Mouse (Mus musculus) kidney, adult 11 months (tissue): ENCODE results near the gene Tnip3.

Experiments used
- DNase-seq: peaks from one replicate; pipeline ENCODE4 v3.0.0; 2022

Tnip3 gene

GRCm38 (mm10) chr6:65585333-65586053 lies 60.4 kb downstream of the Tnip3 start:
- DNase-seq, result no peak

DNA sequence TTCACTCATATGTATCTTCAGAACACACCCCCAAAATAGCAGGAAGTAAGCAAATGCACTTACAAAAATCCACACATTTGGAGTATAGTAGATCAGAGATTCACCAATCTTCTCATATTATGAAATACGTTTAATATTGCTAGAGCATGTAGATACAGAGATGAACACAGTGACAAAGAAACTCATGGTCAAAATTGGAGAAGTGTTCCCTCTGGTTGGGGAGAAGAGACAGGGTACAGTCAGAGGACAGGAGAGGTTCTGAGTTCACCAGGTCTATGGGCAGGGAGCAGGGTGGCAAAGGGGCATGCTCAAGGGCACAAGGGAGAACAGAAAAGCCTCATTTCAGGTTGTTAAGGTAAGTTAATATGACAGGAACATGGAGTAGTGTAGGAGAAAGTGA lies 63.7 kb downstream of the Tnip3 start:
- DNase-seq, result no peak

DNA sequence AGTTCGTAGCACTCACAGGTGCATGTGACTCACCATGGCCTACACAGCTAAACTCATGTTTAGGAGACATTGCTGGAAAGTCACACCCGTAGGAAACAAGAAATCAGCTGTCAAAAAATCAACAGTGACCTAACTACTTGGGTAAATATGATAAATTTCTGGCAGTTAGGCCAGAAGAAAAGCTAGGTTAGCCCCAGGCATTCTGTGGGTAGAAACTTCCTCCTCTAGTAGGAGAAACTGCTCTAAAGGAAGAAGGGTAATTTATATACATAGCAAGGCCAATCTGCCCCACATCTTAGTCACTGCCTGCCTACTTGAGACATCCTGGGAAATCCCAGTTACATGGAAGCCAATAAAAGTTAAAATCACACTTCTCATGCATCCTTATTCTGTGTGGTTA lies 64.9 kb downstream of the Tnip3 start:
- no peak for DNase-seq

DNA sequence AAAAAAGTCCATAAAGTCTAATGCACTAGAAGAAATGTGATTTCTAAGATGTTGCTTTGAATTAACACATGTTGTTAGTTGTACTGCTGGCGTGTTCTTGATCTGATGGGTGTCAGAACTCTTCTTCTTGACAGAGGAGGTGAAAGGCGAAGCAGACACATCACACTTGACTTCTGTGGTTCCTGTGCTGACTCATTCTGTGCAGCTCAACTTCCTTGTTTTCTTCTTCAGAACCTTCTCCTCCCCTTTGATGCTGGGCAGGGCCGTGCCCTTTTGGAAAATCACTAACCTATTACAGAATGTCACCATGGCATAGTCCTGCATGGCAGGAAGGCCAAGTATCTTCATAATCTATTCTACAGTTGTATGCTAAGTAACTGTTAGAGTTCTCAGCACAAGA lies 69.1 kb downstream of the Tnip3 start:
- peak; percentile 7 for DNase-seq

DNA sequence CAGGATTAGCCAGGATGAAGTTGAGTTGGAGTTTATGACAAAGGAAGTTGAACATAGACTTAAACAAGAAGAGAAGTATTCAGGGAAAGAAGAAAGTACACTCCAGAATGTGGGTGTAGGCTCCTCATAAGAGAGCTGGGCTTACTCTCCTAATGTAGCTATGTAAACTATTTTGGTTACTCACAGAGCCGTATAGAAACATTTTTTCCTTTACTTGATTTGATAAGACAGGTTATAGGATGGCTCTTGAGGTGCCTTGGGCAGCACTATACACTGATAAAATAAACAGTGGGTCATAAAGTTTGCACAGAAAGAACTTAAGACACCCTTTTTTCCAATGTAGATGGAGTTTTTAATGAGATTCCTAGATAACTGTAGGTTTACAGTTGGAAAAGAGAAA lies 70.3 kb downstream of the Tnip3 start:
- DNase-seq, result no peak

DNA sequence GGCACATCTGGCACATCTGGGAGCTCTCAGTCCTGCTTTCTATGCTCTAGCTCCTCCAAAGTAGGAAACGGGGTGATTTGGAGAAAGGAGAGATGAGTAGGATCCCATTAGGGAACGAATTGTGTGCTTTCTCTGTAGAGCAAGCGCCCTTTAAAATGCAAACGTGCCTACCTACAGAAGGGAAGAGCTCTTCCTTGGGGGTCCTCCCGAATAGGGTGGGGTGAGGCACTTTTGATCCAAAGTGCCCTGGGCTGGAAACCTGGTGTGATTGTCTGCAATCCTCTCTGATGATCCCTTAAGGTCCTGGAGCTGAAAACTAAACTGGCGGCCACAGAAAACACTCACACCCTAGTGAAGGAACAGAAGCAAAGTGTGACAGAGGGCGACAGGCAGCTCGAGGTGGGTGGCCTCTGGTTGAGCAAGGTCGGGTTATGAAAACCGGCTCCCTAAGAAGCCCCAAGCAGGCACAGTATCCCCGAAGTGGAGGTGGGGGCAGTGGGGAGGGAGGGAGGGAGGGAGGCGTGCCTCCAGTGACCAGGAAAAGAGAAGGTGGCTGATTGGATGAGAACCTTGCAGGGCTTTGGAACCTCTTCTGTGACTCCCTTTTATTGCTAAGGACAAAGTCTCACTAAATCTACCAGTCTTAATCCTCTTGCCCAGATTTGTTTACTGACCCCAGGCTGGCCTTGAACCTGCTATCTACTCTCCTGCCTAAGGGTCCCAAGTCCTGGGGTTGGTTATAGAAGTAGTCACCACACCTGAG lies 72.1 kb downstream of the Tnip3 start:
- no peak for DNase-seq

- DNase-seq, result no peak
Measured at GRCm38 (mm10) chr6:65598522-65598921, 73.4 kb downstream of the Tnip3 start.

DNA sequence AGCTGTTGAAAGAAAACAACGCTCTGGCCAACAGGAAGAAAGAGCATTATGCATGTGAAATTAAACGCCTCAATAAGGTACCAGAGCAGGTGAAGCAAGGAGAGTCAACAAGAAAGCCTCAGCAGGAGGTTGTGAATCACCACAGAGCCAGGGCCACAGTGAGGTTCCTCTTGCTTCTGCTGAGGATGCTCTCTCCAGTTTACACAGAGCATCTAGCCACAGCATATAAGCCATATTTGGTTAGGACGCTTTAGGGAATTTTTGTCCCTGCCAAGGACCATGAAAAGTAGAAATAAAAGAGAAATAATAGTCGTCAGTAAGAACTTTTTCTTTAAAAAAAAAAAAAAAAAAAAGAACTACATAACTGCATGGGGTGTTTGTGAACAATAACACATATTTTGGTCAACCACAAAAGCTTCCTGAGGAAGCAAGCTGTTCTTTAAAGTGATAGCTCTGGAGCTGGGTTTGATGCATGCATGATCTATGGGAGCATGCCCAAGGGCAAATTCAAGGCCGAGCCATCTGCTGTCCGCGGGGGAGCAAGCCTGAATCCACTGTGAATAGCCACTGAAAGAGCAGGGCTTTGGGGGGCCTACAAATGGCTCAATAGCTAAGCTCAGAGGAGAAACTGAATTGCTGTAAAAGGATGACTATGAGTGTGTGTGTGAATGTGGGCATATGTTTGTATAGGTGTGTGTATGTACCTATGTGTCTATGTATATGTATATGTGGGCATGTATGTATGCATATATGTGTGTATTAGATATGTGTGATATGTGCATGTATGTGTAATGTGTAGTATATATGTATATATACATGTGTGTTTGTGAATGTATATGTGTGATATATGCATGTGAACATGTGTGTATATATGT lies 75.0 kb downstream of the Tnip3 start:
- no peak for DNase-seq

DNA sequence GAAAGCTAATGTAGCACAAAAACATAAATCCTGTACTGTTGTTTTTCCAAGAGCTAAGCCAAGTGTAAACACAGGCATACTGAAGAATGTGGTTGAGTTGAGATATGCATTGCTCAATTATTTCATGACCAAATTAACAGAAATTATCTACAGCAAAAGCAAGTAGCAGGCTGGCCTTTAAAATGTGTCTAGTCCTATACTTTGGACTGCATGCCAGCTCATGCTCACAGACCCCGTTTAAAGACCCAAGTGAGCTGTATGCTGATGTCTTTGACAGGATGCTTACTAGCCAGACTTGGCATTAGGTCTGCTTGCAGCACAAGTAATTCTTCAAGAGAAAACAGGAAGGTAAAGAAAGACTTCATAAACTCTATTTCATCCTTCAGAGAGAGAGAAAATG lies 75.8 kb downstream of the Tnip3 start:
- DNase-seq, result no peak

- DNase-seq, result no peak
Measured at GRCm38 (mm10) chr6:65605778-65606177, 80.7 kb downstream of the Tnip3 start.

GRCm38 (mm10) chr6:65606946-65607345 lies 81.8 kb downstream of the Tnip3 start:
- no peak for DNase-seq

GRCm38 (mm10) chr6:65611834-65612233 lies 86.7 kb downstream of the Tnip3 start:
- DNase-seq, result no peak

GRCm38 (mm10) chr6:65613924-65614585 lies 88.9 kb downstream of the Tnip3 start:
- DNase-seq, result no peak

GRCm38 (mm10) chr6:65615641-65616040 lies 90.5 kb downstream of the Tnip3 start:
- DNase-seq, result no peak

- no peak for DNase-seq
Measured at GRCm38 (mm10) chr6:65621260-65621659, 96.1 kb downstream of the Tnip3 start.

DNA sequence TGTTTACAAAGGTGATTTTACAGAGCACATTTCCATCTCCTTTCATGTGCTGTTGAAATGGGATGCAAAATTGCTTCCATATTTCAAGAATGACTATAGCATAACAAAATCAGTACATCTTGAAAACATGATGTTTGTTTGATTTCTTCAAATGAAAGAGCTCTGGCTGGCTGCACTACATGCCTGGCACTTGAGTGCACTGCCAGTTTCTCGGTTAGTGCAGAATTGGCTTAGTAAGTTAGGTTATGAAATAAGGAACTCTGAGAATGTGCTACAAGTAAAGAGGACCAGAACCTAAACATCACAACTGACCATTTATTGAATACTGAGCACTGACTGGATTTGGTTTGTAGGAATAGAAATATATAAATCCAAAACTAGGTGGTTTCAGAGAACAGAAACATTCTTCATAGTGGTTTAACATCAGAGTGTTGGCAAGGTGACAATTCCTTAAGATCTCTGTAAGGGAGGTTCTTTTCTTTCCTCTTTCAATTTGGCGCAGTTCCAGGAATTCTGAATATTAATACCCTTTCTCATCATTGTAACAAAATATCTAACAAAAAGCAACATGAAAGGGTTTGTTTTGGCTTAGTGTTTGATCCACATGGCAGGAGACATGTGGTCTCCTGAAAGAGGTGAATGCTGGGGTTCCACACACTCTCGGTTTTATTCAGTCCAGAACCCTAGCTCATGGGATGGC lies 98.1 kb downstream of the Tnip3 start:
- no peak for DNase-seq

DNA sequence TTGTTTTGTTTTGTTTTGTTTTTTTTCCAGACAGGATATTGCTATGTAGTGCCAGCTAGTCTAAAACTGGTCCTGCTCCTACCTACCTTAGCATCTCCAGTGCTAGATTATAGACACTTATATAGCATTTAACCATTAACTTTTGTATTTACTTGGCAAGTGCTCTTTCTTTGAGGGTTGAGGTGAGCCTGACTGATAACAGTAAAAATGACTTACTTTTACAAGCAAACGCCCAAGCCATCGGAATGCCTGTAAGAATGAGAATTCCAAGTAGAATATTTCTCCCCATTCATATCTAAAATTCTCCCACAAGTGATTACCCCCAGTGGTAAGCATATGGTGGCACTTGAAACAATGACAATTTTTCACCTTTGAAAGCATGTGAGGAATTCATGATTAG lies 105.5 kb downstream of the Tnip3 start:
- no peak for DNase-seq

DNA sequence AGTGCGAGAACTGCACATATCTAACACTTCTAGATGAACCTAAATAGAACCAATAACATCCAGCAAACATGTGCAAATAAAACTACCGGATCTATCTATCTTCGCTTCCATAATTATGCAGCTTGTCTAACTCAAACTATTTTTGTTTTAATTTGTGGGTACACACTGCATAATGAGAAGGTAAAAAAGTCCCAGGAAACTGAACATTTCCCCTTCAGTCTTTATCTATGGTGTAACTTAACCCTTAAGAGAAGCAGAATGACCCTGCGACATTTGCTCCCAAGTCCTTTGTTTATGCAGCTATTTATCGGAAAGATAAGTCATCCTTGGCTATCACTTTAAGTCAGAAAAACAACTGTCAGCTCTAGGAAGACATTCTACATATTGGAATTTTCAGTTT lies 107.1 kb downstream of the Tnip3 start:
- no peak for DNase-seq

DNA sequence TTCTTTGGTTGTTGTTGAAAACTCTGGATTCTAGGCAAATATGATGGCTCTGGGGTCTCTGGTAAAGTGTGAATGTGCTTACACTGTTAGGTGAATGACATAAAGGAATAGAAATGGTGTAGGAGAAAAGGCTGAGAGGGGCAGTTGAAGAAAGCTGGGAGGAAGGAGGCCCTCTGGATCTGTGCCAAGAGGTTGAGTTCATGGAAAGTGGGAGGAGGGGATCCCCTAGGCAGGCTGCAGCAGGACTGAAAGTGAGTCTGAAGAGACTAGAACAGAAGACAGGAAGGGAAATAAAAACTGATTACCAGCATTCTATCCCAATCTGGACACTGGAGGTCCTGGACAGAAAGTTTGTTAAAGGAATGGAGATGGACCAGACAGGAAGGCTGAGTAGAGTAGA lies 117.3 kb downstream of the Tnip3 start:
- DNase-seq, result no peak

GRCm38 (mm10) chr6:65644110-65644509 lies 119.0 kb downstream of the Tnip3 start:
- DNase-seq, result no peak

DNA sequence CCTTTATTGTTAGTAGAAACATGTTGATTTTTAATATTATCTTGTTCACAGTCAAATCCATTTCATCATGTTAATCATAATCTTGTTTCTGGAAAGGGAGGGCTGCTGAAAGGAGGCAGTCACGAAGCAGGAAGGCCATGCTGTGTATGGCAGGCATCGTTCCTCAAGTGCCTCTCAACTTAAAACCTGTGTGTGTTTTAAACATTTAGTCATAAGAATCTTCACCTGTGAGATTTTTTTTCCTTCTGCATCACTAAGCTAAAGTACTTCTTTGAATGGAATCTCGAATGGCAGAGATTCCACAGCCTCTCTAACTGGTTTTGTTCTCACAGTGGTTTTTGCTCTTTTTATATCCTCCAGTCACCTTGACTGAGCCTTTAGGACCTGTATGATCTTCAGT lies 121.3 kb downstream of the Tnip3 start:
- DNase-seq, result no peak

DNA sequence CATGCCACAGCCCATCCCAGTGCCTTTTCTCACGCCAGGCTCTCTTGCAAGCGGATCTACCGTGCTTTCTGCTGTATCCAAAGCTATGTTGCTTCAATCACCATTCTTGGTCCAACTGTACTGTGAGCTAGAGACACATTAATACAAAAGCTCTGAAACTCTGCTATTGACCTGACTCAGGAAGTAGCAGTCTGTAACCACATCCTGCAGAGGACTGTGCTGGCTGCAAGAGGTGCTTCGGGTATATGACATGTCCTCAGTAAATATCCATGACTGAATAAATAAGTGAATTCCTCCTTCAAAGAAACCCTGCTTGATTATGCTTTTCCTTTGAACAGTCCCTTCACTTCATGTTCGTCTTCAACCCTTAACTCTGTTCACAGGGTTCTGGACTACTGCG lies 122.6 kb downstream of the Tnip3 start:
- DNase-seq, result no peak
